Mouse (Mus musculus) B cell, adult 2 months (primary cell): ENCODE measurements around the gene Plpp7.

Experiments used
- DNase-seq, 2 experiments: peaks; one replicate each; pipeline ENCODE4 v3.0.0; 2022

Gene Plpp7

DNA sequence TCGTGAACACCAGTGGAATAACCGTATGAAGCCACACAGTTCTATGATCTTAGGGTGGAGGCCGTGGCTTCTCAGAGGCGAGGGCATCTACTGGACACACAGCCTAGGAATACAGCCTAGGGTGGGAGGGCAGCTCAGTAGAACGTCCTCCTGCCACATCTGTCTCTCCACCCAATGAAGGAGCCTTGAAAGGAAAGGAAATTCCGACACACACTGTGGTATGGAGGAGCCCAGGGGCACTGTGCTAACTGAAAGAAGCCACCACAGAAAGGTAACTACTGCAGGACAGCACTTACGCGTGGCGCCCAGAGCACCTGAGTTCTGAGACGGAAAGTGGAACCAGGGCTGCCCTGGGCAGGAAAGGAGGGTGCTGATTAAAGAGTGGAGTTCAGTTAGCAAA is 24.6 kb upstream of the Plpp7 start:
- no peak for DNase-seq

GRCm38 (mm10) chr2:32074404-32074803 is 20.9 kb upstream of the Plpp7 start:
- DNase-seq: no peak

- no peak for DNase-seq
Observed at GRCm38 (mm10) chr2:32075368-32075767, 20.0 kb upstream of the Plpp7 start.

- DNase-seq: no peak
Observed at GRCm38 (mm10) chr2:32077744-32078143, 17.6 kb upstream of the Plpp7 start.

- peak; percentile 47 to 55 for DNase-seq
Observed at GRCm38 (mm10) chr2:32078522-32078921, 16.8 kb upstream of the Plpp7 start.

- no peak for DNase-seq
Observed at GRCm38 (mm10) chr2:32079191-32079725, 16.1 kb upstream of the Plpp7 start.

- DNase-seq: peak in 1 of 2 experiments; percentile 30
Observed at GRCm38 (mm10) chr2:32080681-32081080, 14.6 kb upstream of the Plpp7 start.

DNA sequence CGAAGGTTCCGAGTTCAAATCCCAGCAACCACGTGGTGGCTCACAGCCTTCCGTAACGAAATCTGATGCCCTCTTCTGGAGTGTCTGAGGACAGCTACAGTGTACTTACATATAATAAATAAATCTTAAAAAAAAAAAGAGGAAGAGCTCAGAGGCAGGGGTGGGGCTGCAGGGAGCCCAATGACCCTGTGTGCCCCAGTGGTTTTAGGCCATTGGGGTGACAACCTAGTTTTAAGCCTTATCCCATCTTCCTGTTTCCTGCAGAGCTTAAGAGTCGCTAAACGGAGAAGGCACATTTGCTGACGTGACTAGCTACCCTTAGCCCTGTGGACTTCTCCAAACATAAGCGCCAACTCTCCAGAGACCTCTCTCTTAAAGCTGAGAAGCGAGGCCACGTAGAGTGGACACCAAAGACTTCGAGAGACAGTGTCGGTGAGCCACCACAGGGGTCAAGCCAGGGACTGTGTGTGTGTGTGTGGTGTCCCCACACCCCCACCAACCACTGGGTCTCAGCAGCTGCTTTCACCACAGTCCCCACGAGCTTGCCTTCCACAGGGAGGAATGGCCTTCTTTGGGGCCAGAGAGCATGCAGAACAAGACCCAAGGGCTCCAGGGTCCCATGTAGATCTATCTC is 13.9 kb upstream of the Plpp7 start:
- DNase-seq: peak; percentile 50 to 51

GRCm38 (mm10) chr2:32082229-32082628 is 13.1 kb upstream of the Plpp7 start:
- no peak for DNase-seq

DNA sequence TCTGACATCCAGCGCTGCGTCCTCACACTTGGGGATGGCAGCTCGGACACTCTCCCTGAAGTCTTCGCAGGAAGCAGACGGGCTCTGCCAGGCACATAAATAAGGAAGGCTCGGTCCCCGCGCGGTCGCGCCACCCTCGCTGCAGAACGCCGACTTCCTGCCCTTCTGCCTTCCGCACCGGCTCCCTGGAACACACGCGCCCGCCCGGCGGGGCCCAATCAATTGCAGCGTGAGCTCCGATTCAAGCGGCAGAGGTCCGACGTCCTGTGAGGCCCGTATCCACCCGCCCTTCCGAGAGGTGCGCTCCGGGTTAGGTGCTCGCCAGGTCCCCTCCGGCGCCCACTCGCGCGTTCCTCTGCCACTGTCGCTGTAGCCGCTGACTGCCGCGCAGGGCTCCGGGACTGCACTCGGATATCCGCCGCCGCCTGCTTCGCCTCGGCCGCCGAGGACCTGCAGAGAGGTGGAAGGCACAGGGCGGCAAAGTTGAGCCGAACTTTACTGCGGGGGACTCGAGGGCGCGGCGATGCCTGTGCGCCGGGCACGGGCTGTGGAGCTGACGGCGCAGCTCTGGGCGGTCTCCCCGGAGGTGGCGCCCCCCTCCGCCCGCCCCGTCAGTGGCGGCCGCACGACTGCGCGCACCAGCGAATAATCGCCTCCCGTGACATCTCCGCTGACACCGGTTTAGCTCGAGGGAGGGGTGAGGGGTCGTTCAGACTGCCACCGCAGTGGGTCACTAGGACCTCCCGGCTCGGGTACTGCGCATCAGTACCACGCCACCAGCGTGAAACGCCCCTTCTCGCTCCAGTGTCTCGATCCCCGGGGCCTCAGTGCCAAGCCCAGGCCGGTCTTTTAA is 11.9 kb upstream of the Plpp7 start:
- peak; percentile 67 to 73 for DNase-seq

DNA sequence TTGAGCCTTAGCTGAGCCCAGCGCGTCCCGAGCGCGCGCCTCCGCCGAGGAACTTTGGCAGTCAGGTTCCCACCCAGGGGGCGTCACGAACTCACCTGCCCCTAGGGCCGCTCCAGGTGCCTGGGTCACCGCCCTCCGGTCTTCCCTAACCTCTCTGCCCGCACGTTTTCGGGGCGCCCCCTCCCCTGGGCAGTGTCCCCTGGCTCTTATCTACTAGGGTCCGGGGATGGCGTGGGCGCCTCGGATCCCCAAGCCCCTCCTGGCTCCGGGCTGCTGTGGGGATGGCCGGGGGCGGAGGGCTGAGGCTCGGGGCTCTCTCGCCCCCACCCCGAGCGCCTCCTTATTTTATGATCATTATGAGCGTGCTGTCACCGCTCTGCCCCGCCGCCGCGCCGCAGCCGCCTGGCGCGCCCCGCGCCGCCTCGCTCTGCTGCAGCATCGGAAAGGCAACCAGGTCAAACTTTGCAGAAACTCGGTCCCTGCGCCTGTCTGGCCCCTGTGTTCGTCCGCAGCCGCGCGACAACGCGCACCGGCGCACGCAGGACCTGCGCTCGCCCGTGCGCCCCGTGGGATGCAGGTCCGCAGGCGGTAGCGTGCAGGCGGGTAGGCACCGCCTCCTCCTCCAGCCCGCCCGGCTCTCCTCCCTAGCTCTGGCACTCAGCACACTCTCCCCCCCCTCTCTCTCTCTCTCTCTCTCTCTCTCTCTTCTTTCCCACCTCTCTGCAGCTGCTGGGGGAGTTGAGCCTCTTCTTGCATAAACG is 11.0 kb upstream of the Plpp7 start, which contains the start of gene Fam78a:
Gene Fam78a, minus strand, starts transcription at position 747 of the 761 bp plus-strand sequence.
- DNase-seq: peak; percentile 35 to 43

DNA sequence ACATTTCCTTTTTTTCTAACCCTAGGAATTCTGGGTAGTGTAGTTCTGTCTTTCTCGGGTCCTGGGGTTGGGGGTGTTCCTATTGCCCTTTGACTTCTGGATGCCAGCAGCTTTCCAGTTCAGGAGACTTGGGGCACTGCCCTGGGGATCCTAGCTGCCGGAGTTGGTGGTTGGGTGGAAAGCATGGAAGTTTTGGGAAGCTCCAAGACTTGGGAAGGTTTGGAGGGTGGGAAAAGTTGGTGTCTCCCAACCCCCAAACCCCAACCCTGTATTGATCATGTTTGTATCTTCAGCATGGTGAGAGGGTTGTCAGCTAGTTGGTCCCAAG is 10.5 kb upstream of the Plpp7 start:
- peak in 1 of 2 experiments; percentile 35 for DNase-seq

DNA sequence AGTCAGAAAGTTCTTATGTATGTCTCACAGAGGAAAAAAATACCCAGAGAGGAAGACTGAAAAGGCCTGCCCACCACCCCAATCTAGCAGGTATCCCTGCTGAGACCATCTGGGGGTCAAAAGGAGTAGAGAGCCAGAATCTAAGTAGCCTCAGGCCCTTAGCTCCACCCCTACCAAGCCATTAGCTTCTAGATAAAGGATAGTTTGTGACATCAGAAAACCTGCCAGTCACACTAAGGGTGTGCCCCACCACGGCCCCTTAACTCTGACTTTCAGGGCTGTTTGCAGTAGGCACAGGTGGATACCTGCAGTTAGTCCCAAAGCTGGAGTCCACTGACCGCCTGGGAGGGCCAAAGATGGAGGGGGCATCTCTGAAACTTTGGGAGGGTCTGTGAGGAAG is 10.1 kb upstream of the Plpp7 start:
- DNase-seq: no peak

DNA sequence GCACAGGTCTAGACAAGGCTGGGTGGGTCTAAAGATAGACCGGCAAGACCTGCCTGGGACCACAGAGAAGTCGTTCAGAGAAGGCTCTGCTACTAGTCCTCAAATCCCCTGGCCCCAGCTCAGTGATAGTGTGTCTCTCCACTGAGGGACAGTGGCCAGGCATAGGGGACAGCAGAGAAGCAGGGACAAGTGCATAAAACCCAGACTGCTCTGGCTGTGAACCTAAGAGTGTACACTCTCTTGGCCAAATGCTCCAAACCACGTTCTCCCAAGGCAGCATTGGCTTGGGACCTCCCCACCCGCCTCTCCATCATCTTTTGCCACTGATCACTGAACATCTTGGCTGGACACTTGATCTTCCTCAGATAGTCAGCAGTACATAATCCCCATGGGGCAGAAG is 7.7 kb upstream of the Plpp7 start:
- DNase-seq: no peak

- DNase-seq: no peak
Observed at GRCm38 (mm10) chr2:32088372-32088981, 6.9 kb upstream of the Plpp7 start.

- DNase-seq: no peak
Observed at GRCm38 (mm10) chr2:32089606-32090005, 5.7 kb upstream of the Plpp7 start.

- no peak for DNase-seq
Observed at GRCm38 (mm10) chr2:32090145-32090544, 5.2 kb upstream of the Plpp7 start.

DNA sequence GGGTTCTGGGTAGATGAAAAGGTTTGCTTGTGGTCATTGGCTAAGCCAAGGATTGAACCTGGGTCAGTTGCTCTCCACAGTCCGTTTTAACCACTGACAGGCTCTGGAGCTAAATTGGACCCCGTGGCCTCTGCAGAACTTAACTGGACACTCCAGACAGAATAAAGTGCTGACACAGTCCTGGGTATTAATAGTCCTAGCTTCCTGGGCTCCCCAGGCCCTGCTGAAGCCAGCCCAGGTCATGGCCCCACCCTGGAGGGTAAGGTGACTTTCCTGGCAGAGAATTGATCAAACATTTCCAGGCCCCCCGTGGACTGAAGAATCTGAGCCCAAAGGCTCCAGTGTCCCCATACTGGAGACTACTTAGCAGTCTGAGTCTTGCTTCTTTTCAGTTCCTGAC is 3.4 kb upstream of the Plpp7 start:
- DNase-seq: no peak

GRCm38 (mm10) chr2:32094001-32094707 is 1.2 kb upstream of the Plpp7 start:
- DNase-seq: no peak

DNA sequence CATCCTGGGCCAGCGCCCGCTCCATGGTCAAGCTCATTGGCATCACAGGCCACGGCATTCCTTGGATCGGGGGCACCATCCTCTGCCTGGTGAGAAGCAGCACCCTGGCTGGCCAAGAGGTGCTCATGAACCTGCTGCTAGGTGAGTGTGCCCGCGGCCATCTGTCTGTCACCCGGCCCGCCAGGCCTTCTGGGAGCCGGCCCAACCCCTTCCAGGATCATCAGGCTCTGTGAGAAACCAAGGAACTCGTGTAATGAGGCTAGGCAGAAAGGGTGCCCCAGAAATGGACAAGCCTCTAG is 743 bp downstream of the Plpp7 start:
- no peak for DNase-seq

DNA sequence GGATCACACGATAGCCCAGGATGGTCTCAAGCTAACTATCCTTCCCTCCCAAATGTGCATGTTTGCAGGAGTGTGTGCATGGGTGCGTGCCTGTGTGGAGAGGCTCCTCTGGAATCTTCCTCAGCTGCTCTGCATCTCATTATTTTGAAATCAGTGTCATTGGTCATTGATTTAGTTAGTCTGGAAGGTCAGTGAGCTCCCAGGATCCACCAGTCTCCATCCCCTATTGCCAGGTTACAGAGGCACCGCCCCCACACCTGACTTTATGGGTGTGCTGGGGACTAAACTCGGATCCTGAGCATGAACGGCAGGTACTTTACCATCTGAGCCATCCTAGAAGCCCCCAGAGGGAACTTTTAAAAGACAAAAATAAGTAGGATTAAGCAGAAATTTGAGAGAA is 7.6 kb downstream of the Plpp7 start:
- DNase-seq: no peak

DNA sequence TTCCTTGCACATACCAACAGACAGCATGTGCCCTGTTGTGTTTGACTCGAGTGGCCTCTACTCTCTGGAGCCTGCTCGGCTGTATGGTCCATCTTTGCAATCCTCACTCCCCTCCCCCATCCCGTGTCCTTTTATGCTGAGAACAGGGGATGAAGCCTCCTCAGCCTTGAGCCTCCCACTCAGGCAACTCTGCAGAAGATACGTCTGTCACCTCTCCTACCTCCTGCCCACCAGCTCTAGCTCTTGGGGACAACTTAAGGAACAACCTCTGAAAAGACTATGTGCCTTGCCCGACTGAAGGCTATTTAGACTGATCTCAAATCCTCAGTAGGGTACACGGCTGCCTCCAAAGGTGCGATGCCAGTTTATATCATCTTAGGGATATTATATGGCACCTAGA is 8.2 kb downstream of the Plpp7 start:
- no peak for DNase-seq

- no peak for DNase-seq
Observed at GRCm38 (mm10) chr2:32104122-32104521, 8.8 kb downstream of the Plpp7 start.
